Mouse (Mus musculus) frontal cortex, adult 2 months (tissue): ENCODE data around the gene Hrh1. TPM values are rescaled to one million over a fixed set of nuclear protein-coding genes. Genes with fewer than 3 reads are reported as not detected.
"Not testable (repeated sequence)": the region's sequence is repeated elsewhere in the genome, so short reads cannot be mapped to it uniquely, and the experiment has no call there.

Experiments
- DNase-seq, 2 experiments: peaks; one replicate each; pipeline ENCODE4 v3.0.0; 2022; ENCODE audit warnings: low spot score in 1 of 2; ENCODE audit errors: extremely low spot score in 1 of 2
- polyA plus RNA-seq: library from polyadenylated mRNA; depleted of rRNA; stranded (reverse); fragments of >200 nt; gene quantifications from 2 replicates; pipeline ENCODE4 v1.2.3, GENCODE M21; 2012; rRNA removed

Gene Hrh1
- polyA plus RNA-seq, 1 experiment: 9.3 TPM

GRCm38 (mm10) chr6:114457299-114457698 is 59.6 kb downstream of the Hrh1 start:
- DNase-seq: no peak

DNA sequence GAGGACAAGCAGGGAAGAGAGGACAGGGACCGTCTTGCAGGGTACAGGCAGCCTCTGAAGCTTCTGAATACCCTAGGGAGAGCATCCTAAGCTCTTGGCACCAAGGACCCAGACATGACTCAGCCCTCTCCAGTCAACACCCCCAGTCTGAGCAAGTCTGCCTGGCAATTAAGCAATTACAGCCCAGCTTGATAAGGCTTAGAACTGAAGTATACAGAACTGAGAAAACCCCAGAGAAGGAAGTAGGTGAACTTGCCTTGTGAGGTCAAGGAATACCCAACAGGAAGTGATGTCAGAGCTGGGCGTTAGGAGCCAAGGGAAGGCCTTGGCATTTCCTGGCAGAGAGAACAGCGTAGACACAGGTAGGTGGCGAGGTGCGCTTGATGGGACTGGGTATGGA is 60.5 kb downstream of the Hrh1 start:
- peak in 1 of 2 experiments; percentile 63 for DNase-seq

DNA sequence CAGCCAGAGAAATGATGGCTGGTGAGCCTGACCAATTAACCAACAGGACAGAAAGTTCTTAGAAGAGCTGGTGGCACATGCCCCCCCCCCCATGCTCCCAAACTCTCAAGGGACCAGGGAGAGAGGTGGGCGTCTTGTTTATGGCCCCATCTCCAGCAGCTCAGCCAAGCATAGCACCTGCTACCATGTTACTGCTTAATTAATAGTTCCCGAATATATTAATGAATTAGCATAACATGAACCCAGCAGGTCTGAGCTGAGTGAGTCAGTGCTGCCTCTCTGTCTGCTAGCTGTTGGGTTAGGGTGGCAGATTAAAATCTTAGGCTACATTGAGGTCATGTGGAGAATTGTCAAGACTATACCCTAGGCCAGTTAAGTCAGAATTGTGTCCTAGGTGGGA is 62.2 kb downstream of the Hrh1 start:
- DNase-seq: no peak

- DNase-seq: no peak
These were observed 63.8 kb downstream of the Hrh1 start for GRCm38 (mm10) chr6:114461536-114461935.

GRCm38 (mm10) chr6:114462747-114463146 is 65.0 kb downstream of the Hrh1 start:
- no peak for DNase-seq

DNA sequence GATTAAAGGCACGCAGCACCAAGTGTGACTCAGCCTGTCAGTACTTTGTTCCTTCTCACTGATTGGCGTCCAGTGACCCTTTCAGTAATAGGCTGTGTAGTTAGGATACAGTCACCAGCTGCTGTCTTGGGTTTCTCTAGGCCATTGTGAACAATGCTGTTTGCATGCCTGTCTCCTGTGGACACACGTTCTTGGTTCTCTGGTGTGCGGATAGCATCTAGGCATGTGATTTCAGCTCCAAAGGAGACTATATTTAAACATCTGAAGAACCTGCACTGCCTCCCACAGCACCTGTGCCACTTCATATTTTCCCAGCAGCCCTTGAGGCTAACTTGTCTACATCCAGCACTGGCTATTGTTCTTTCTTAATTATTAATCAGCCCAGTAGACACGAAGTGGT is 75.8 kb downstream of the Hrh1 start:
- DNase-seq: no peak

DNA sequence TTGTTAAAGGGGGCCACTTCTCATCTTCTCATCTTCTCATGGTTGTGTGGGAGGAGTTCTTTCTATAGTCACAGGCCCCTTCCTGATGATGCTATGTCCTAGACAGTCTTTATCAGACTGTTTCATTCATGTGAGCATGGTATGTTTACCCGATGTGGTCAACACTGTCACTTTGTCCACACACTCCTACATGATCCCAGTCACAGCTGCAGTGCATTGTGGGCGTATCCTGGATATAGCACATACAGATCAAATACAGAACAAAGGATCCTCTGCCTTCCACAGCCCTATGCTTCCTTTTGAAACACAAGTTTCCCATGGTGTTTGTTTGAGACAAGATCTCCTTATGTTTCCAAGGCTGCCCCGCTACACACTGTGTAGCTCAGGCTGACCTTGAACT is 76.3 kb downstream of the Hrh1 start:
- no peak for DNase-seq

- DNase-seq: peak in 1 of 2 experiments; percentile 60
These were observed 77.2 kb downstream of the Hrh1 start for GRCm38 (mm10) chr6:114474911-114475310.

DNA sequence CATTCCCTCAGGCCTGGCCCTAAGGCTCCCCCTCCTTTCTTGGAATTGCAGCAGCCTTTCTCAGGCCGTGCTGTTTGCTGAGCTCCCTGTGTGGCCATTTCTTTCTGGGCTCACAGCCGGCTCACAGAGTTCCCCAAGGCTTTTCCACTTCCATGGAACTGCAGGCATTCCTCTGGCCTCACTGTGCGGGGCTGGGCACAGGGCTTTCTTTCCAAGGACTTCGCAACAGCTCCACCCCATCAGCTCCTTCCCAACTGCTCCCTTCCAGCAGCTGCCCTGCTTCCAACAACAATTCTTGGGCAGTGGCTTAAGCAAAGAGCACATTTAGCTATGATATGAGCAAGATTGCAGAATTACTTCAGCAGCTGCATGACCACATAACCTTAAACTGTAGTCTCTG is 81.0 kb downstream of the Hrh1 start:
- no peak for DNase-seq

GRCm38 (mm10) chr6:114479644-114480410 is 82.1 kb downstream of the Hrh1 start:
- no peak for DNase-seq

DNA sequence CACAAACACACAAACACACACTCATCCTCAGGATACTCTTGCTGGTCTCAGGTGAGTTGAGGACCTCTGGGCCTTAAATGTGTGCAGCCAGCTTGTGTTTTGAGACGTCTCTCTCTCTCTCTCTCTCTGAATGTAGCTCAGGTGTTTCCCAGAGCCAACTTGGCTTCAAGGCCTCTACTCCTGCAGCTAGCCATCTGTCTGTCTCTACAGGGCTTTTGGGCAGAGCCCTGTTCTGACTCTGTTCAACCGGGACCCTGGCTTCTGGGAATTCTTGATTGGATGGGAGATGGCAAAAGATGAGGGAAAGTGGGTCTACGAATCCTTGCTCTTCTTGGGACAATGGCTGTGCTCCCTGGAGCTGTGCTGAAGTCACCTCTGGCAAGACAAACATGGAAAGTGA is 91.6 kb downstream of the Hrh1 start:
- DNase-seq: no peak

GRCm38 (mm10) chr6:114492588-114492987 is 94.9 kb downstream of the Hrh1 start:
- not testable (repeated sequence) for DNase-seq

- peak in 1 of 2 experiments; percentile 63 for DNase-seq
These were observed 97.3 kb downstream of the Hrh1 start for GRCm38 (mm10) chr6:114494987-114495386.

GRCm38 (mm10) chr6:114514038-114514437 is 116.3 kb downstream of the Hrh1 start:
- DNase-seq: not testable (repeated sequence)

GRCm38 (mm10) chr6:114528709-114529108 is 131.0 kb downstream of the Hrh1 start:
- DNase-seq: peak in 1 of 2 experiments; percentile 6

Other genes starting within 250 kb of the Hrh1 start
- 446 and 459 TPM in 2 replicates for gene Slc6a1, start 115.3 kb upstream of the Hrh1 start, polyA plus RNA-seq
- gene Atg7, start 245.2 kb downstream of the Hrh1 start, polyA plus RNA-seq: 17.9 and 18.4 TPM in 2 replicates